ENCODE assay signal across 17 mouse cellular contexts in genomic region chr6:99927933-99928555, GRCm38 (mm10).
A peak's percentile ranks its signal among the peaks of the same experiment; 100 is the strongest.
DNase-seq lines count a peak whose midpoint lies in the region; ATAC-seq and TF ChIP-seq lines count a peak whose summit lies in the region.
"Had no signal": no experiment of that assay in that cellular context is flagged by ENCODE, and none has a peak within 500 bp of the region (broad histone marks: within the 10 kb centered on the region; RNA-seq: fewer than 3 reads in every experiment).

No protein-coding gene starts in this region.

- DNase-seq in embryo, embryonic 9.5 days (ENCODE audit: extremely low spot score), result peak; percentile 19
- no peak for DNase-seq in embryo, embryonic 10 days (ENCODE audit: low spot score)
- no peak for DNase-seq in hindbrain, postnatal 0 days (ENCODE audit: low spot score)
- DNase-seq in thymus, adult 2 months, result no peak
- DNase-seq in thymus, postnatal 4 days, result no peak
- DNase-seq in c-Kit-positive CD71-positive TER-119-positive erythroid progenitor cells, embryonic 14.5 days (ENCODE audit: low spot score), result no peak
- no peak for DNase-seq in right cerebral cortex, adult 2 months (ENCODE audit: low spot score in 2 of 2)
- DNase-seq: adrenal gland, postnatal 14 days; cerebellum, adult 18-20 months; cerebellum, postnatal 36 days; kidney, adult 18-20 months; spleen, adult 18-20 months had no signal

- no peak for TF ChIP-seq POLR2A in thymus, adult 2 months (IDR thresholded peaks at IDR 0.05; ENCODE audit: control insufficient read depth, extremely low read depth, insufficient read depth, low read length, poor library complexity)

- no peaks in the 10 kb centered on the region for H3K27me3 ChIP-seq in hindbrain, postnatal 0 days (ENCODE audit: insufficient read depth, low read length)
- 0 out of 2 replicates have a peak, but pooled peaks cover 3% of the 10 kb centered on the region for H3K27me3 ChIP-seq in hindbrain, embryonic 12.5 days
- H3K27me3 ChIP-seq in thymus, adult 2 months (ENCODE audit: control insufficient read depth, insufficient read depth, low read length), result no peaks in the 10 kb centered on the region
- H3K27me3 ChIP-seq: liver, embryonic 15.5 days had no signal

- no peak for TF ChIP-seq CTCF in hindbrain, postnatal 0 days (IDR thresholded peaks at IDR 0.05; ENCODE audit: low read depth)
- no peak for TF ChIP-seq CTCF in thymus, adult 2 months (IDR thresholded peaks at IDR 0.05; ENCODE audit: borderline replicate concordance, control insufficient read depth, extremely low read depth, insufficient read depth, low read length, poor library complexity)

- no peaks in the 10 kb centered on the region for H3K4me1 ChIP-seq in hindbrain, postnatal 0 days (ENCODE audit: insufficient read depth, low read length)
- H3K4me1 ChIP-seq in hindbrain, embryonic 12.5 days, result no peaks in the 10 kb centered on the region
- no peaks in the 10 kb centered on the region; the same call in 1 of the 2 replicates for H3K4me1 ChIP-seq in thymus, adult 2 months (replicated peaks; ENCODE audit: control insufficient read depth, insufficient read depth, low read length)
- H3K4me1 ChIP-seq: liver, embryonic 15.5 days had no signal

- H3K27ac ChIP-seq in hindbrain, postnatal 0 days, result no peak overlapping the region
- H3K27ac ChIP-seq in hindbrain, embryonic 12.5 days, result no peak overlapping the region
- H3K27ac ChIP-seq in thymus, adult 2 months (ENCODE audit: control insufficient read depth, insufficient read depth, low read length), result 0 out of 2 replicates have a peak overlapping the region, but pooled peaks have one; percentile 9
- H3K27ac ChIP-seq: hindbrain, embryonic 14.5 days; liver, embryonic 15.5 days had no signal

- H3K9ac ChIP-seq in hindbrain, postnatal 0 days (replicated peaks; ENCODE audit: low read length), result no peak overlapping the region
- no peak overlapping the region for H3K9ac ChIP-seq in hindbrain, embryonic 12.5 days
- H3K9ac ChIP-seq: hindbrain, embryonic 14.5 days; liver, embryonic 15.5 days had no signal

- no peak overlapping the region for H3K4me2 ChIP-seq in hindbrain, postnatal 0 days (ENCODE audit: low read depth, low read length)
- no peak overlapping the region for H3K4me2 ChIP-seq in hindbrain, embryonic 12.5 days (replicated peaks)
- H3K4me2 ChIP-seq: hindbrain, embryonic 14.5 days; liver, embryonic 15.5 days had no signal

- 39% methylated on average over 10 of the region's 10 CpGs for WGBS in hindbrain, postnatal 0 days
- 45% methylated on average over 10 of the region's 10 CpGs for WGBS in hindbrain, embryonic 12.5 days
- WGBS in thymus, adult 2 months, result 91% methylated on average over 10 of the region's 10 CpGs

- no peak overlapping the region for H3K4me3 ChIP-seq in hindbrain, postnatal 0 days (ENCODE audit: low read length)
- no peak overlapping the region for H3K4me3 ChIP-seq in hindbrain, embryonic 12.5 days
- H3K4me3 ChIP-seq in thymus, adult 2 months (ENCODE audit: control insufficient read depth, insufficient read depth, low read length), result no peak overlapping the region
- H3K4me3 ChIP-seq: liver, embryonic 15.5 days had no signal

- H3K9me3 ChIP-seq in hindbrain, postnatal 0 days (ENCODE audit: low read length), result no peaks in the 10 kb centered on the region
- no peaks in the 10 kb centered on the region for H3K9me3 ChIP-seq in hindbrain, embryonic 12.5 days (replicated peaks)
- H3K9me3 ChIP-seq: liver, embryonic 15.5 days had no signal

- peak; percentile 49; the same call in 1 of the 2 replicates for ATAC-seq in hindbrain, postnatal 0 days
- ATAC-seq in hindbrain, embryonic 12.5 days (ENCODE audit: low FRiP score), result no peak
- ATAC-seq: forebrain, embryonic 16.5 days; midbrain, embryonic 16.5 days had no signal

- no peaks in the 10 kb centered on the region for H3K36me3 ChIP-seq in hindbrain, postnatal 0 days (ENCODE audit: insufficient read depth, low read length)
- no peaks in the 10 kb centered on the region for H3K36me3 ChIP-seq in hindbrain, embryonic 12.5 days
- H3K36me3 ChIP-seq in thymus, adult 2 months (ENCODE audit: control insufficient read depth, insufficient read depth, low read length), result no peaks in the 10 kb centered on the region
- H3K36me3 ChIP-seq: liver, embryonic 15.5 days had no signal
